Mouse (Mus musculus) Patski (cell line): ENCODE measurements around the gene March8. TPM values are rescaled to one million over a fixed set of nuclear protein-coding genes. Genes with fewer than 3 reads are reported as not detected.

ENCODE experiments used
- ATAC-seq: fragments of 100-300 bp; one replicate; pipeline ENCODE4 v1.8.0; 2021
- CTCF ChIA-PET: fragments of 350-600 bp; sonication (Branson Sonifier 250); formaldehyde crosslinking; loops from one replicate; lab custom pipeline; 2022; ENCODE audit warnings: inconsistent platforms; lab: Charles Lee
- POLR2A ChIA-PET: fragments of 350-600 bp; sonication (Branson Sonifier 250); formaldehyde crosslinking; loops from one replicate; lab custom pipeline; 2022; ENCODE audit warnings: antibody characterized with exemption, inconsistent platforms; lab: Charles Lee
- DNase-seq: peaks from one replicate; pipeline ENCODE4 v3.0.0-alpha.2; 2011; ENCODE audit warnings: low read depth, low spot score
- H3K27me3 ChIP-seq: fragments of 371-371 bp; one replicate; pipeline ENCODE4 v1.5.1; 2021
- CTCF ChIP-seq: fragments of 100-300 bp; IDR thresholded peaks from one replicate; pipeline ENCODE4 v1.5.1; 2021
- in situ Hi-C: fragments of 300-500 bp; cut with MboI; formaldehyde crosslinking; loops from 3 replicates; pipeline ENCODE4 v1.11.1; 2018; ENCODE audit warnings: low pct_unique_long_range_greater_than_20kb, mixed read lengths
- polyA plus RNA-seq: library from polyadenylated mRNA; unstranded; gene quantifications from one replicate; pipeline ENCODE4 v1.2.3, GENCODE M21; 2021

The March8 gene
- polyA plus RNA-seq, 1 experiment from 2014 or later = 78.7 TPM

DNA sequence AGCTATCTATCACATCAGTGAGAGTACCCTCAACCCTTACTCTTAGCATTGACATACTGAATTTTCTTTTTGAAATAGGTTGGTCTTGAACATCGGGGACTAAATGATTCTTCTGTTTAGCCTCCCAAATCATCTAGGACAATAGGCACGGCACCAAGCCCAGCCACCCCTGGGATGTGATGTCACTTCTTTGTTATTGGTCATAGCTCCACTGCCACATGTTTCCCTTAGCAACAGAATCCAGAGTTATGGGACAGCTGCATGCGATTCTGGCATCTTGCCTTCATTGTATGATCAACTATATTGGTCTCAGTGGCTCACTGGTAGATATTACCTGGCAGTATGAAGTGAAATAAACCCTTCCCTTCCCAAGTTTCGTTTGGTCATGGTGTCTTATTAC is 102.6 kb downstream of the March8 start:
- CTCF ChIA-PET = no interaction called here
- ATAC-seq (no peak), DNase-seq (no peak)
- peaks cover 38% of the 10 kb centered on the region for H3K27me3 ChIP-seq
- no peak for TF ChIP-seq CTCF
- POLR2A ChIA-PET = no interaction called here
- in situ Hi-C loops = no loop called here

DNA sequence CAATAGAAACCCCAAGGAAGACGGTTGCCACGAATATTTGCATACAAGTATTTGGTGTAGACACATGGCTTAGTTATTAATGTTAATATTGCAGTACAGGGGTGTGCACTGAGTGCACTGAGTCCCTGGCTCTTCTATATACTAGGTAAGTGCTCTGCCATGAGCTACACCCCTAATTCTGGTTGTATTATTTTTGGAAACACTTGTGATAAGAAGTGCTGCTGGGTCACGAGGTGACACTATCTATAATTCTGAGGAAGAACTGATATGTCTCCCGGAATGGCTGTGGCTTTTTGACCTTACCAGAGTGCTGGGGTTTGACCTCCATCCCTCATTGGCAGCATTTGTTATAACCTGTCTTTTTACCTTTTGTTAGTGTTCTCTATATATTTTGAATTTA is 103.0 kb downstream of the March8 start:
- ATAC-seq = no peak
- ChIA-PET CTCF (no interaction called here), POLR2A (no interaction called here)
- DNase-seq = no peak
- in situ Hi-C loops = no loop called here
- H3K27me3 ChIP-seq = peaks cover 34% of the 10 kb centered on the region
- TF ChIP-seq CTCF = no peak

DNA sequence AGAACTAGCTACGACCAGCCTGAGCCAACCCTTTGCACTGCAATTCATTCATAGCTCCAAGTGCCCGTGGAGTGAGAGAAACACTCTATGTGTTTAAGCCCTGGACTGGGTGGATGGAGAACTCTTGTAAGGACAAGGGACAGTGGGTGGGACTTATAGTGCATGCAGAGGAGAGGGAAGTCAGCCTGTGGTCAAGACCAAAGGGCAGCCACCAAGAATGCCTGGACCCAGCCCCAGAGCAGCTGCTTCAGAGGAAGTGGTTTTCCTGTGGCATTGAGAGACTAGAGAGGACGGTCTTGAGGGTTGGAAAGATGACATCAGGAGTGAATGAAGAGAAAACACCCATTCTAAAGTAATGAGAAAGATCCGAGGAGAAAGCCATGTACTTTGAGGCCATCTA is 118.0 kb downstream of the March8 start:
- CTCF ChIA-PET = no interaction called here
- peaks cover 28% of the 10 kb centered on the region for H3K27me3 ChIP-seq
- DNase-seq (no peak), ATAC-seq (no peak)
- no peak for TF ChIP-seq CTCF
- in situ Hi-C loops = no loop called here
- POLR2A ChIA-PET = interaction anchor here (0.9 kb wide), 1 partner anchor 51 kb away, joined by 3 read pairs; no protein-coding TSS in a partner anchor

DNA sequence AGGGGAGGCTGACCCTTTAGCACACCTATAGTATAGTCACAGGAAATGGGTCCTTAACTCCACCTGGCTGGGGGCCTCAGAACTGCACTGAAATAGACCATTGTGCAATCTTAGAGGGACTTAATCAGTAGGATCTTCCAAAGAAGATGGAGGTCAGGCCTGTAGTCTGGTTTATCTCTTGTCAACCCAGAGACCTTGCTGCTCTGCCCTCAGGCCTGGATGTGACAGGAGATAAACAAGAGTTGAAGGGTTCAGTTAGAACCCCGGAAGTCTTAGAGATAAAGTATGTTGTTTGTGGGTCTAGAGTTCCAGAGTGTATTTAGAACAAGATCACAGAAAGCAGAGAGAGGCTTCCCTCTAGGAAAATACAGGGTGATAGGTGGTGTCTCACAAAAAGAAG is 118.7 kb downstream of the March8 start:
- DNase-seq (no peak), ATAC-seq (no peak)
- ChIA-PET POLR2A (no interaction called here), CTCF (no interaction called here)
- peaks cover 35% of the 10 kb centered on the region for H3K27me3 ChIP-seq
- no peak for TF ChIP-seq CTCF
- in situ Hi-C loops = no loop called here

DNA sequence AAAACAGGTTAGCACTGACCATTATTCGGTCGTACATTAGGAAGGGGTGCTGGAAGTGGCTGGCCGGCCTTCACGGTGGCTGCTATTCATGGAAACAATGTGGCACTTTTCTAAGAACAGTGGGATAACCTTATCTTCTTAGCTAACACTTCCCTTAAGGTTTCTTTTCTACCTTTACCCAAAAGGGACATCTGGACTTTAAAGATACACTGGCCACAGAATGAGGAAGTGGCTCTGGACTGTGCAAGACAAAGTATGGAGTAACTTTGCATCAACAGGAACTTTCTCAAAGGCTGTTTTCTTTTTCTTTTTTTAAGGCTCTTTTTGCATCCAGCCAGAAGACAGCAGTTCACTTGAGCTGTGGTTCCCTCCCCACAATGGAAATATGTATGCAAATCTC is 120.9 kb downstream of the March8 start:
- ChIA-PET POLR2A (no interaction called here), CTCF (no interaction called here)
- ATAC-seq (no peak), DNase-seq (no peak)
- in situ Hi-C loops = no loop called here
- peaks cover 47% of the 10 kb centered on the region for H3K27me3 ChIP-seq
- no peak for TF ChIP-seq CTCF

Other genes starting within 250 kb of the March8 start
- 24.3 TPM for gene Tmcc1, start 144.5 kb upstream of the March8 start, polyA plus RNA-seq
- 92.9 TPM for gene Washc2, start 130.0 kb upstream of the March8 start, polyA plus RNA-seq
- 3.5 TPM for gene Zfand4, start 73.8 kb upstream of the March8 start, polyA plus RNA-seq
- gene Alox5, start 123.2 kb downstream of the March8 start, polyA plus RNA-seq = not detected
- not detected for gene Olfr211, start 151.1 kb downstream of the March8 start, polyA plus RNA-seq
- 0.04 TPM for gene Olfr212, start 168.5 kb downstream of the March8 start, polyA plus RNA-seq
- not detected for gene Olfr213, start 200.4 kb downstream of the March8 start, polyA plus RNA-seq
- gene Gm5580, start 213.1 kb downstream of the March8 start, polyA plus RNA-seq = 17.2 TPM
- gene Olfr214, start 216.2 kb downstream of the March8 start, polyA plus RNA-seq = not detected
- gene Olfr215, start 246.2 kb downstream of the March8 start, polyA plus RNA-seq = not detected